Mouse (Mus musculus) midbrain, postnatal 0 days (tissue): ENCODE results near the gene Zmynd19. TPM values are rescaled to one million over a fixed set of nuclear protein-coding genes. Genes with fewer than 3 reads are reported as not detected.
A peak's percentile ranks its signal among the peaks of the same experiment; 100 is the strongest.

ENCODE experiments used
- ATAC-seq: fragments of 200-750 bp; cut with Nextera tagmentation; 2 replicates; pipeline ENCODE4 v1.8.0; 2017; ENCODE audit warnings: moderate number of reproducible peaks, mild to moderate bottlenecking, moderate TSS enrichment, moderate library complexity; ENCODE audit not compliant: low FRiP score
- DNase-seq: peaks from one replicate; pipeline ENCODE4 v3.0.0-alpha.2; 2015; ENCODE audit warnings: low spot score
- H3K27ac ChIP-seq: fragments of 300-500 bp; sonication (generic); 2 replicates; pipeline ENCODE4 v1.5.1; 2014; ENCODE audit warnings: low read depth, mild to moderate bottlenecking, low read length, mixed read lengths
- H3K27me3 ChIP-seq: fragments of 300-500 bp; sonication (generic); 2 replicates; pipeline ENCODE4 v1.6.1; 2014; ENCODE audit warnings: low read length, control low read depth, mixed read lengths; ENCODE audit not compliant: insufficient read depth
- H3K36me3 ChIP-seq: fragments of 300-500 bp; sonication (generic); 2 replicates; pipeline ENCODE4 v1.6.1; 2014; ENCODE audit warnings: low read length, control low read depth, mixed read lengths; ENCODE audit not compliant: insufficient read depth
- H3K4me1 ChIP-seq: fragments of 300-500 bp; sonication (generic); 2 replicates; pipeline ENCODE4 v1.6.1; 2014; ENCODE audit warnings: mild to moderate bottlenecking, control low read depth, antibody characterized with exemption, low read length, mixed read lengths; ENCODE audit not compliant: insufficient read depth
- H3K4me2 ChIP-seq: fragments of 300-500 bp; sonication (generic); 2 replicates; pipeline ENCODE4 v1.6.1; 2014; ENCODE audit warnings: low read depth, mild to moderate bottlenecking, low read length, mixed read lengths; ENCODE audit not compliant: poor library complexity, severe bottlenecking
- H3K4me3 ChIP-seq: fragments of 300-500 bp; sonication (generic); 2 replicates; pipeline ENCODE4 v1.5.1; 2014; ENCODE audit warnings: low read depth, mild to moderate bottlenecking, low read length, moderate library complexity
- H3K9ac ChIP-seq: fragments of 300-500 bp; sonication (generic); replicated peaks from 2 replicates; pipeline ENCODE4 v1.6.1; 2014; ENCODE audit warnings: mild to moderate bottlenecking, low read length, moderate library complexity, mixed read lengths; ENCODE audit not compliant: poor library complexity, severe bottlenecking
- H3K9me3 ChIP-seq: fragments of 300-500 bp; sonication (generic); 2 replicates; pipeline ENCODE4 v1.6.1; 2016; ENCODE audit warnings: low read length, control low read depth
- CTCF ChIP-seq: IDR thresholded peaks from 2 replicates; pipeline ENCODE4 v1.5.1; 2016; ENCODE audit warnings: antibody characterized with exemption, mild to moderate bottlenecking
- WGBS: fragments of 180-500 bp; shearing (Covaris S2); extraction: QIAGEN DNeasy Blood & Tissue Kit; methylation state at CpG from one replicate; pipeline ENCODE4 v1.1.7; 2014; 5-methylcytosine and 5-hydroxymethylcytosine counted together
- microRNA-seq: library from miRNA; unstranded; fragments of <30 nt; microRNA quantifications from one replicate; pipeline ENCODE4, GENCODE M21; 2016; ENCODE audit warnings: borderline number of aligned reads
- polyA plus RNA-seq: library from polyadenylated mRNA; unstranded; fragments of >200 nt; fragmentation: Nextera tagmentation; extraction: Ambion mirVana; gene quantifications from 2 replicates; pipeline ENCODE4 v1.2.1, GENCODE M21; 2015
- total RNA-seq: library from RNA; depleted of rRNA; stranded (reverse); fragments of >200 nt; gene quantifications from 2 replicates; pipeline ENCODE4 v1.2.3, GENCODE M21; 2014; rRNA removed

The Zmynd19 gene
- total and polyA plus RNA-seq, 2 experiments from 2014 or later, result 21.4 to 36.4 TPM

DNA sequence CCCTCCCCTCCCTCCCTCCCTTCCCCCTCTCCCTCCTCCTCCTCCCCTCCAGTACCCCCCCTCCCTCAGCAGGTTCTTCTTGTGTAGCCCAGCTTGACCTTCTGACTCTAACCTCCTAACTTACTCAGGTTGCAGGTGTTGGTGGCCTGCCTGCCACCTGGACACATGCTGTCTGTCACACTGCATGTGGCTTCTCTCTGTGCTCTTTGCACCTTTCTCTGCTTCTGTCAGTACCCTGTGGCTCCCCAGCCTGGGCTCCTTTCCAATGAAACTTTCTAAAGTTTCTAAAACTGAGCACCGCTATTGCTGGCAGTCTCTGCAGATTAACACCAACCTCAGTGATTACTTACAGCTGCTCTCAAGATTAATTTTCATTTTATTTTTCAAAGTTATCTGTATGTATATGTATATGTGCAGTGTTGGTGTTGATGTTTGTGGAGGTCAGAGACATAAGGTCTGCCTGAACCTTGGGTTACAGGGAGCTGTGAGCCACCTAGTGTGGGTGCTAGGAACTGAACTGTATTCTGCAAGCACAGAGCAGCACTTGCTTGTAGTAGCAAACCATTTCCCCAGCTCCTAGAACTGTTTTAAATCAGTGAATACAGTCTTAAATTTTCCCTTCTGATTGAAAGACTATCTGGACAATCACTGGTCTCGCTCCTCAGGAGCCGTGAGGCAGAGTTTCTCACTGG lies 51.1 kb downstream of the Zmynd19 start:
- Histone ChIP-seq H3K27ac (no peak overlapping the region), H3K27me3 (no peaks in the 10 kb centered on the region), H3K36me3 (no peaks in the 10 kb centered on the region), H3K9me3 (no peaks in the 10 kb centered on the region), H3K4me1 (no peaks in the 10 kb centered on the region), H3K9ac (no peak overlapping the region), H3K4me2 (no peak overlapping the region), H3K4me3 (no peak overlapping the region)
- peak; percentile 20 for DNase-seq
- WGBS, result 64% methylated on average over 3 of the region's 3 CpGs
- TF ChIP-seq CTCF, result peak; percentile 68
- no peak for ATAC-seq

GRCm38 (mm10) chr2:25003946-25004786 lies 54.6 kb downstream of the Zmynd19 start:
- no peak overlapping the region for H3K4me3 ChIP-seq
- TF ChIP-seq CTCF, result no peak
- DNase-seq (peak; percentile 21), ATAC-seq (0 out of 2 replicates have a peak, but pooled peaks have one; percentile 47)
- no peaks in the 10 kb centered on the region for H3K4me1 ChIP-seq
- no peaks in the 10 kb centered on the region for H3K27me3 ChIP-seq
- H3K27ac ChIP-seq, result no peak overlapping the region
- no peaks in the 10 kb centered on the region for H3K36me3 ChIP-seq
- H3K9me3 ChIP-seq, result no peaks in the 10 kb centered on the region
- no peak overlapping the region for H3K4me2 ChIP-seq
- no peak overlapping the region for H3K9ac ChIP-seq
- 29% methylated on average over 9 of the region's 9 CpGs for WGBS

- no peak for DNase-seq
- Histone ChIP-seq H3K4me2 (no peak overlapping the region), H3K9ac (no peak overlapping the region), H3K4me3 (no peak overlapping the region), H3K9me3 (no peaks in the 10 kb centered on the region), H3K27me3 (no peaks in the 10 kb centered on the region), H3K4me1 (no peaks in the 10 kb centered on the region), H3K27ac (no peak overlapping the region), H3K36me3 (no peaks in the 10 kb centered on the region)
- no peak for ATAC-seq
- no peak for TF ChIP-seq CTCF
- WGBS, result 94% methylated on average over 1 of the region's 1 CpGs
Observed at GRCm38 (mm10) chr2:25006767-25007166, 57.2 kb downstream of the Zmynd19 start.

GRCm38 (mm10) chr2:25008250-25008649 lies 58.7 kb downstream of the Zmynd19 start:
- Histone ChIP-seq H3K4me3 (no peak overlapping the region), H3K36me3 (no peaks in the 10 kb centered on the region), H3K9me3 (no peaks in the 10 kb centered on the region), H3K9ac (no peak overlapping the region), H3K27me3 (no peaks in the 10 kb centered on the region), H3K4me2 (no peak overlapping the region), H3K4me1 (no peaks in the 10 kb centered on the region), H3K27ac (no peak overlapping the region)
- DNase-seq (no peak), ATAC-seq (no peak)
- TF ChIP-seq CTCF, result no peak

Small RNAs within 50 kb of the gene (microRNA-seq; reads per million reads assigned to microRNA genes)
- gene Gm22875, result not detected

Other genes starting within 250 kb of the Zmynd19 start
- 97.6 and 108 TPM in 2 replicates for gene Cacna1b, start 186.6 kb upstream of the Zmynd19 start, total RNA-seq
- 9.2 and 13.3 TPM in 2 replicates for gene Cacna1b, start 186.6 kb upstream of the Zmynd19 start, polyA plus RNA-seq
- gene Ehmt1, start 30.2 kb upstream of the Zmynd19 start, total RNA-seq, result 67.8 and 71.0 TPM in 2 replicates
- gene Ehmt1, start 30.2 kb upstream of the Zmynd19 start, polyA plus RNA-seq, result 55.3 and 63.3 TPM in 2 replicates
- 55.7 and 62.3 TPM in 2 replicates for gene Arrdc1, start 14.5 kb upstream of the Zmynd19 start, total RNA-seq
- gene Arrdc1, start 14.5 kb upstream of the Zmynd19 start, polyA plus RNA-seq, result 44.7 and 46.9 TPM in 2 replicates
- gene Dph7, start 12.6 kb downstream of the Zmynd19 start, total RNA-seq, result 37.2 and 43.8 TPM in 2 replicates
- gene Dph7, start 12.6 kb downstream of the Zmynd19 start, polyA plus RNA-seq, result 37.1 and 39.6 TPM in 2 replicates
- 62.6 and 68.1 TPM in 2 replicates for gene Mrpl41, start 25.3 kb downstream of the Zmynd19 start, total RNA-seq
- gene Mrpl41, start 25.3 kb downstream of the Zmynd19 start, polyA plus RNA-seq, result 183 and 197 TPM in 2 replicates
- gene Pnpla7, start 26.2 kb downstream of the Zmynd19 start, total RNA-seq, result 3.6 and 6.3 TPM in 2 replicates
- 3.1 and 3.2 TPM in 2 replicates for gene Pnpla7, start 26.2 kb downstream of the Zmynd19 start, polyA plus RNA-seq
- gene Nsmf, start 104.6 kb downstream of the Zmynd19 start, total RNA-seq, result 266 and 278 TPM in 2 replicates
- gene Nsmf, start 104.6 kb downstream of the Zmynd19 start, polyA plus RNA-seq, result 182 and 187 TPM in 2 replicates
- not detected in 2 replicates for gene Entpd8, start 130.5 kb downstream of the Zmynd19 start, total RNA-seq
- not detected in 2 replicates for gene Entpd8, start 130.5 kb downstream of the Zmynd19 start, polyA plus RNA-seq
- gene Noxa1, start 145.4 kb downstream of the Zmynd19 start, total RNA-seq, result not detected in 2 replicates
- gene Noxa1, start 145.4 kb downstream of the Zmynd19 start, polyA plus RNA-seq, result not detected in 2 replicates
- gene Nrarp, start 231.0 kb downstream of the Zmynd19 start, total RNA-seq, result 49.2 and 49.9 TPM in 2 replicates
- gene Nrarp, start 231.0 kb downstream of the Zmynd19 start, polyA plus RNA-seq, result 16.1 and 16.5 TPM in 2 replicates
- 1.7 and 3.5 TPM in 2 replicates for gene Tor4a, start 247.1 kb downstream of the Zmynd19 start, total RNA-seq
- 0.98 and 1.3 TPM in 2 replicates for gene Tor4a, start 247.1 kb downstream of the Zmynd19 start, polyA plus RNA-seq